Mouse (Mus musculus): Measurements from ENCODE around the gene Auts2.

- TF ChIP-seq EP300 (IDR thresholded peaks at IDR 0.05; ENCODE audit: low read depth) (no peak), CTCF (IDR thresholded peaks at IDR 0.05; ENCODE audit: low read depth) (no peak)
Measured at GRCm38 (mm10) chr5:131486527-131486926, 1056.6 kb downstream of the Auts2 start.
